Mouse (Mus musculus) kidney, postnatal 0 days (tissue): ENCODE results near the gene Etfbkmt. TPM values are rescaled to one million over a fixed set of nuclear protein-coding genes. Genes with fewer than 3 reads are reported as not detected.

Experiments
- ATAC-seq: fragments of 200-750 bp; cut with Nextera tagmentation; replicated peaks from 2 replicates; pipeline ENCODE4 v1.8.0; 2017; ENCODE audit warnings: low read depth, moderate number of reproducible peaks, moderate TSS enrichment, moderate library complexity; ENCODE audit not compliant: low FRiP score
- DNase-seq: peaks from one replicate; pipeline ENCODE4 v3.0.0-alpha.2; 2016; ENCODE audit warnings: low spot score
- H3K27ac ChIP-seq: fragments of 300-500 bp; sonication (generic); 2 replicates; pipeline ENCODE4 v1.5.1; 2014; ENCODE audit warnings: mild to moderate bottlenecking
- H3K27me3 ChIP-seq: fragments of 300-500 bp; sonication (generic); 2 replicates; pipeline ENCODE4 v1.6.1; 2014; ENCODE audit warnings: low read length, mixed read lengths; ENCODE audit not compliant: insufficient read depth
- H3K36me3 ChIP-seq: fragments of 300-500 bp; sonication (generic); 2 replicates; pipeline ENCODE4 v1.6.1; 2014; ENCODE audit warnings: low read length, mixed read lengths; ENCODE audit not compliant: insufficient read depth
- H3K4me1 ChIP-seq: fragments of 300-500 bp; sonication (generic); replicated peaks from 2 replicates; pipeline ENCODE4 v1.6.1; 2014; ENCODE audit warnings: antibody characterized with exemption, low read length, mixed read lengths; ENCODE audit not compliant: insufficient read depth
- H3K4me2 ChIP-seq: fragments of 300-500 bp; sonication (generic); 2 replicates; pipeline ENCODE4 v1.6.1; 2014; ENCODE audit warnings: mild to moderate bottlenecking, low read length, moderate library complexity, mixed read lengths
- H3K4me3 ChIP-seq: fragments of 300-500 bp; sonication (generic); replicated peaks from 2 replicates; pipeline ENCODE4 v1.5.1; 2014; ENCODE audit warnings: low read depth, low read length
- H3K9ac ChIP-seq: fragments of 300-500 bp; sonication (generic); 2 replicates; pipeline ENCODE4 v1.6.1; 2014; ENCODE audit warnings: low read depth, low read length
- H3K9me3 ChIP-seq: fragments of 300-500 bp; sonication (generic); replicated peaks from 2 replicates; pipeline ENCODE4 v1.6.1; 2016; ENCODE audit warnings: low read length, inconsistent platforms, mixed read lengths
- CTCF ChIP-seq: IDR thresholded peaks from 2 replicates; pipeline ENCODE4 v1.5.1; 2016; ENCODE audit warnings: antibody characterized with exemption, low read depth, mild to moderate bottlenecking, moderate library complexity
- WGBS: fragments of 180-500 bp; shearing (Covaris S2); extraction: QIAGEN DNeasy Blood & Tissue Kit; methylation state at CpG from one replicate; pipeline ENCODE4 v1.1.7; 2014; 5-methylcytosine and 5-hydroxymethylcytosine counted together
- polyA plus RNA-seq: library from polyadenylated mRNA; unstranded; fragments of >200 nt; fragmentation: Nextera tagmentation; extraction: Ambion mirVana; gene quantifications from 2 replicates; pipeline ENCODE4 v1.2.1, GENCODE M21; 2015

The Etfbkmt gene
- polyA plus RNA-seq, 1 experiment from 2014 or later: 26.0 TPM

GRCm38 (mm10) chr6:149098993-149099392 is 40.7 kb upstream of the Etfbkmt start:
- no peaks in the 10 kb centered on the region for H3K9me3 ChIP-seq

GRCm38 (mm10) chr6:149100174-149101075 is 39.2 kb upstream of the Etfbkmt start:
- Histone ChIP-seq H3K27me3 (no peaks in the 10 kb centered on the region), H3K4me1 (no peaks in the 10 kb centered on the region), H3K9ac (peak overlapping the region; percentile 97), H3K4me2 (peak overlapping the region; percentile 83), H3K4me3 (peak overlapping the region; percentile 93), H3K9me3 (no peaks in the 10 kb centered on the region), H3K36me3 (no peaks in the 10 kb centered on the region), H3K27ac (peak overlapping the region; percentile 97)
- DNase-seq (peak; percentile 70), ATAC-seq (peak; percentile 73)
- 2% methylated on average over 52 of the region's 52 CpGs for WGBS
- TF ChIP-seq CTCF: no peak

More at GRCm38 (mm10) chr6:149098993-149099392, 40.7 kb upstream of the Etfbkmt start:
- H3K4me1 ChIP-seq: no peaks in the 10 kb centered on the region; the same call in 1 of the 2 replicates
- ATAC-seq (no peak), DNase-seq (no peak)
- H3K9ac ChIP-seq: no peak overlapping the region
- no peak for TF ChIP-seq CTCF
- H3K27me3 ChIP-seq: no peaks in the 10 kb centered on the region
- no peak overlapping the region for H3K4me2 ChIP-seq
- no peak overlapping the region for H3K27ac ChIP-seq
- H3K4me3 ChIP-seq: no peak overlapping the region
- no peaks in the 10 kb centered on the region for H3K36me3 ChIP-seq

GRCm38 (mm10) chr6:149101076-149101942 is 38.3 kb upstream of the Etfbkmt start, which contains the start of gene Dennd5b:
Gene Dennd5b (minus strand): TSS chr6:149101680.
- no peak for TF ChIP-seq CTCF
- Histone ChIP-seq H3K4me1 (no peaks in the 10 kb centered on the region), H3K9ac (peak within 1 kb of the TSS; percentile 97), H3K4me2 (peak within 1 kb of the TSS; percentile 83), H3K27me3 (no peaks in the 10 kb centered on the region), H3K4me3 (peak within 1 kb of the TSS; percentile 93), H3K36me3 (no peaks in the 10 kb centered on the region), H3K27ac (peak within 1 kb of the TSS; percentile 97), H3K9me3 (no peaks in the 10 kb centered on the region)
- WGBS: under 1% methylated on average over 87 of the region's 124 CpGs
- DNase-seq (peak; percentile 82), ATAC-seq (peak; percentile 93)

GRCm38 (mm10) chr6:149101943-149102243 is 37.8 kb upstream of the Etfbkmt start:
- Histone ChIP-seq H3K4me1 (no peaks in the 10 kb centered on the region), H3K27me3 (no peaks in the 10 kb centered on the region), H3K4me2 (peak overlapping the region; percentile 83), H3K4me3 (peak overlapping the region; percentile 93), H3K27ac (0 out of 2 replicates have a peak overlapping the region, but pooled peaks have one; percentile 97), H3K9me3 (no peaks in the 10 kb centered on the region), H3K9ac (peak overlapping the region; percentile 97; the same call in 1 of the 2 replicates), H3K36me3 (no peaks in the 10 kb centered on the region)
- no peak for DNase-seq
- TF ChIP-seq CTCF: no peak
- WGBS: 14% methylated on average over 7 of the region's 7 CpGs
- ATAC-seq: peak; percentile 21

- WGBS: 96% methylated on average over 1 of the region's 1 CpGs
- Histone ChIP-seq H3K4me2 (no peak overlapping the region), H3K27ac (no peak overlapping the region), H3K9ac (no peak overlapping the region), H3K4me1 (no peaks in the 10 kb centered on the region), H3K36me3 (no peaks in the 10 kb centered on the region), H3K9me3 (no peaks in the 10 kb centered on the region), H3K27me3 (no peaks in the 10 kb centered on the region), H3K4me3 (no peak overlapping the region)
- DNase-seq (no peak), ATAC-seq (no peak)
- TF ChIP-seq CTCF: no peak
Measured at GRCm38 (mm10) chr6:149103451-149103850, 36.2 kb upstream of the Etfbkmt start.

GRCm38 (mm10) chr6:149107615-149108014 is 32.0 kb upstream of the Etfbkmt start:
- WGBS: 55% methylated on average over 3 of the region's 3 CpGs
- ATAC-seq (no peak; the same call in 1 of the 2 replicates), DNase-seq (no peak)
- H3K27ac ChIP-seq: no peak overlapping the region
- no peaks in the 10 kb centered on the region for H3K4me1 ChIP-seq
- no peaks in the 10 kb centered on the region for H3K9me3 ChIP-seq
- TF ChIP-seq CTCF: no peak
- H3K27me3 ChIP-seq: no peaks in the 10 kb centered on the region
- no peak overlapping the region for H3K4me2 ChIP-seq
- no peak overlapping the region for H3K4me3 ChIP-seq
- H3K9ac ChIP-seq: no peak overlapping the region
- H3K36me3 ChIP-seq: no peaks in the 10 kb centered on the region
